Mouse (Mus musculus) left cerebral cortex, adult 9 months (tissue): ENCODE data around the gene Bach2.

Source experiments
- DNase-seq, 2 experiments: peaks; one replicate each; pipeline ENCODE4 v3.0.0; 2022; ENCODE audit warnings: low spot score in 2 of 2

Bach2 gene

GRCm38 (mm10) chr4:32293686-32294265, 55.2 kb downstream of the Bach2 start:
- DNase-seq: no peak

DNA sequence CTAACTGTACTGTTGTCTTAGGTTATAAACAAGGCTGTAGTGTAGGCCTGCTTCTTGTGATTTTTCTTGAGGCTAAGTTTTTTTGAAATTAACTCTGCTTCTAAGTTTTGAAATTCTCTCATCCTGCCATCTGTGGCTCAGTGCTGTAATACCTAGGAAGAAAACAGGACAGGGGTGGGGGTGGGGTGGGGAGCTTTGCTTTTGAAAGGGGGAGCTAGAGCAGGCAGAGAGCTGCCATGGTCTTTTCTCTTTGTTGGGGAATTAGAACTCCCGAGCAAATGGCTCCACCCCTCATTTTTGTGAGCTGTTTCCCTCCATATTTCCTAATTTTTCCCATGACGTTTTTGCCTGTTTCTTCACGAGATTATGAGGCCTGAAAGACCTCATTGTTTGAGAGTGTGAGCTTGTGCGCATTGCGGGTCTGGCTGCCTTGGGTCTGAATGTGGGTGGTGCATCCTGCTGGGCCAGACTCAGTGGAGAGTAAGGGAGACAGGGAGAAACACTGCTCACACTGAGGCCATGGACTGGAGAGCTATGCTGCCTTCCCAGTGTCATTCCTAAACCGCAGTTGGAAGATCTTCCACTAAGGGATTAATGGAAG, 58.6 kb downstream of the Bach2 start:
- DNase-seq: no peak

DNA sequence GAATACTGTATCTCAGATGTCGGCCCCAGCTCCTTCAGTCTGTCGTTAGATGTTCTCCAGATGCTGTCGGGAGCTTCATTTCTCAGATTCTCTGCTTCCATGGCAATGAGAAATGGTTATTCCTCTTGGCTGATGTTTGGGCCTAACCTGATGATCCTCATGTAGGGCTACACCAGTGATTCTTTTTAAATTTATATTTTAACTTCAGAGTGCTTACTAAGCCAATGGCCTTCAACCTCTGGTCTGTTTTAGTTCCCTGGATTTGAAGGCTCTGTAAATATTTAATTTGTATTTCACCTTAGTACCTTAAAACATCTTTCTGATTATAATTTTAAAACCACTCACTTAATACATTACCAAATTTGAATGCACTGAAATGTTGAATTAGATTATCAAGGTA, 60.6 kb downstream of the Bach2 start:
- DNase-seq: no peak

GRCm38 (mm10) chr4:32299970-32300369, 61.4 kb downstream of the Bach2 start:
- no peak for DNase-seq

- DNase-seq: no peak
These were observed 64.1 kb downstream of the Bach2 start for GRCm38 (mm10) chr4:32302668-32303067.

- DNase-seq: peak in 1 of 2 experiments; percentile 52
These were observed 64.5 kb downstream of the Bach2 start for GRCm38 (mm10) chr4:32303076-32303475.

- DNase-seq: peak; percentile 75 to 93
These were observed 65.1 kb downstream of the Bach2 start for GRCm38 (mm10) chr4:32303674-32304073.

GRCm38 (mm10) chr4:32304221-32304703, 65.7 kb downstream of the Bach2 start:
- DNase-seq: no peak

GRCm38 (mm10) chr4:32305036-32305615, 66.5 kb downstream of the Bach2 start:
- peak in 1 of 2 experiments; percentile 31 for DNase-seq

DNA sequence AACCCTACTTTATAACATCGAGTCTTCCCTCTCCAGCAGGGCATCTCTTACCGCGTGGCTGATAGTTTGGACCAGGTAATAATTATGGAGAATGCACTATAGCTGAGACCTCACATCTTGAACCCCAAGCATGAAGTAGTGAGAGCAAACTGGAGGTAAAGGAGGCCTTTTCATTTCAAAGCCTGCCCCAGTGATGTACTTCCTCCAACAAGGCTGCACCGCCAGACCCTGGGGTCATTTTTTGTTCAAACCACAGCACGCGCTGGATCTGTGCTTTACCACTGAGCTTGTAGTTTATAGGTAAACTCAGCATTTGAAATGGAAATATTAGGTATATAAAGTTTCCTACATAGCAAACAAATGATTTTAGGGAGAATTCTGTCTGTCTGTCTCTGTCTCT, 67.1 kb downstream of the Bach2 start:
- no peak for DNase-seq

DNA sequence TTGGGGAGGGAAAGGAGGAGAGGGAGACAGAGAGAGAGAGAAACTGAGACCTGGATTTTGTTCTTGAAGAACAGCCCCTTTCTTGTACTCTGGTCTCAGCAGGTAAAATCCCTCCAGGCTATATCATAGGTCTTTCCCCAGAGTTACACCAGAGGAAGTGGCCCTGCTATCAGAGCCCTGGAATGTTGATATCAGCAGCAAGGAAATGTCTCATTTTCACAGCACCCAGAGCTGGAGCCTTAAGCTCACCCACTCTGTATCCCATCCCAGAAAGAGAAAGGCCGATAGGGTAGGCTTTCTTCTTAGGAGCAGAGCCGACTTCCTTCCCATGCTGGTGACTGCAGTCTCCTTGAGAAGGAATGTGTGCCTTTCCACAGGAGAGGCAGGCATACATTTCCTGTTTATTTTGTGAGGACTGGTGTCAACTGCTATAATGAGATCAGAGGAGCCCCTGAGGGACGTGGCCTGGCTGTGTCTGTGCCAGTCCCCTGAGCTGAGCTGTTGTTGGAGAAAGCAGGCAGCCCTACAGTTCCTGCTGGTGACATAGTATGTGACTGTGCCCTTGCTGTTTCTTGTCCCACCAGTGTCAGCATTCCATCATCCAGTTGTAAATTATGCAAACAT, 67.7 kb downstream of the Bach2 start:
- DNase-seq: no peak

DNA sequence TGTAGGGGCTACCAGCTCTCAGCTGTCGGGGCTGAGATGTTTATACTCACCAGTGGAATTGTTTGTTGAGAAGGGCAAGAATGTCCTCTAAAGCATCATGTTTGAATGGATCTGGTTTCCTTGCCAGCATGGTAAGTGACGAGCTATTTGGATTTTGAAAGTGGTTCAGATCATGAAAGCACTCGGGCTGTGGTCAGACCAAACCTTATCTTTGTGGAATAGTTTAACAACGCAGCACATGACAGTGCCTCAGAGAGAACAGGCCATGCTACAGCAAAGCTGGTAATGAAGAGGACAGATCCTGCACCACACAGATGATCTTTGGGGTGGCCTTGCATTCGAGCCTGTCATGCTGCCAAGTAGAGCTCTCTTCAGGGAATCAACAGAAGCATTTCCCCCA, 68.6 kb downstream of the Bach2 start:
- no peak for DNase-seq

DNA sequence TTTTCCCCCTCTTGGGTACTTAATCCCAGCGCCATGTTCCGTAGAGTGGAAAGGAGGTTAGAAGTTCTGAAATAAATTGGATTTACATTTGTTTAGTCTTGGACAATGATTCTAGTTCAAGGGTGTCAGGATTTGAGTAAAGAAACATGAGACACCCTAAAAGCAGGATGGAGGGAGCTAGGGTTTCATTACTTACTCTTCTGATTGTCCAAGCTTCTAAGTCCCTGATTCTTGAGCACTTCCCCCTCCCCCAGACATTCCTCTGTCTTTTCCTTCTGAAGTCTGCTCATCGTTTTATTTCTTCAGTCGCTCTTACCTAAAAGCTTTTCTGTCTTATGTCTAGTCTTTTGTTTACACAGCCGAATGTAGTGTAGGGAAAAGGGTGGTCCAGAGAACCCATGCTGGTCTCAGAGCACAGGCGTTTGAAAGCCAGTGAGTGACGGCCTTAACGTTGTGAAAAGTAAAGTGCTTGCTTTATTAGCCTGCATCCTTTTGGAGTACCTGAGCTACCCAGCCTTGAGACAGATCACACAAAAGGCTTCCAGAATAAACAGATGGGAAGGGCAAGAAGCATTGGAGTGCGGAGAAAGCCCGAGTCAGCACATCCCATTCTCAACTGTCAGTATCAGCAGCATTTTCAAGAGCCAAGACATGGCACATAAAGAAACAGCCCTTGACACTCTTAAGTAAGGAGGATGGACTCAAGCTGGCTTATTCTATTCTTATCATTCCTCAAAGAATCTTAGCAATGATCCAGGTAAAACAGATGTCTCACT, 73.8 kb downstream of the Bach2 start:
- no peak for DNase-seq

GRCm38 (mm10) chr4:32314919-32315318, 76.3 kb downstream of the Bach2 start:
- no peak for DNase-seq

GRCm38 (mm10) chr4:32318608-32319007, 80.0 kb downstream of the Bach2 start:
- no peak for DNase-seq

DNA sequence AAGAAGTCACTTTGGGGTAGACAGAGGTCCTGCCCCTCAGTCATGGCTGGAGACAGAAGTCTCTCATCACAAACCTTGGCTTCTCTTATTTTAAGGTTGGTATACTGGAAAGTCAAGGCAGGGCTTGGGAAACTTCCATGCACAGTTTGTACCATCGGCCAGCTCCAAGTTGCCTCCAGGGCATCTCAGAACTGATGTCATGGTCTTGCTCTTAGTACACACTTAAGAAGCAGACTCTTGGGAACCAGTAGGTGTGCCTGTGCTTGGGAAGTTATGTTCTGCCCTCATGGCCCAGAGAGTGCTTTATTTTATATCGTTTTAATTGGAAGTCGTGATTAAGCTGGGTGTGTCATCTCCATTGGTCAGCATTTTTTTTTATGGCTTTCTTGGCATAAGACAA, 80.7 kb downstream of the Bach2 start:
- no peak for DNase-seq

- DNase-seq: no peak
These were observed 81.4 kb downstream of the Bach2 start for GRCm38 (mm10) chr4:32320039-32320438.

DNA sequence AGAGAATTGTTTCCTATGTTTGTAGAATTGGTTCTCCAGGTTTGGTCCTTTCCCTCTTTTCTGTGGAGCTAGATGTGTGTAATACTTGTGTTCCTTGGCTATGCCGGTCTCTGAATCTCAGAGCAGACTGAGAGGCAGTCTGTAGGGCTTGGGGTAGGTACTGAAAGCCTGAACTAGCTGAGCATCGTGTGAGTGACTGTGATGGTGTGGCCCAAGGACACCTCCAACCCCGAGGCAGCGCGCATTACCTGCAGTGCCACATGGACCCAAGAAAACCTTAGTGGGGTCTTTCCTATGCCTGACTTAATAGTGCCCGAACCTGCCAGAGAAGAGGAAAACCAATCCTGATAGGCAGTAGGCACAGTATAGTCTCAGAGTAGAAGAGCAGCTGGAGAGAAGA, 85.5 kb downstream of the Bach2 start:
- DNase-seq: no peak

- no peak for DNase-seq
These were observed 86.4 kb downstream of the Bach2 start for GRCm38 (mm10) chr4:32324967-32325366.

- DNase-seq: no peak
These were observed 87.0 kb downstream of the Bach2 start for GRCm38 (mm10) chr4:32325596-32325995.

- DNase-seq: no peak
These were observed 87.7 kb downstream of the Bach2 start for GRCm38 (mm10) chr4:32326279-32326678.

DNA sequence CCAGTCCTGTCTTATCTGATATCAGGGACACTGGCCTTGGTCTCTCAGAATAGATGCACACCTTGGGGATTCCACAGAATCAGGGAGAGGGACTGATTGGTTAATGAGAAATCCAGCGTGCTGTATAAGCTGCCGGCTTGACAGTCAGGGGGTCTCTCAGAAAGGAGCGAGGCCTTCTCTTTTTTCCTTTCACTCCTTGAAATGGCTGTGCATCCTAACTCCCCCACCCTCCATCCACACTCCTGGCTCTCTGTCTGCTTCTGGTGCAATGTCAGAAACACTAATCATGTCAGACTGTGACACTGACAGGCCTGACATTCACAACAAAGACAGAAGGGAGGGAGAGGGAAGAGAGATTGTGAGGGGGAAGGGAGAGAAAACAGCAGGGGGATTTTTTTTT, 88.3 kb downstream of the Bach2 start:
- no peak for DNase-seq
